Mouse (Mus musculus): ENCODE results near the gene Tomm40.

DNA sequence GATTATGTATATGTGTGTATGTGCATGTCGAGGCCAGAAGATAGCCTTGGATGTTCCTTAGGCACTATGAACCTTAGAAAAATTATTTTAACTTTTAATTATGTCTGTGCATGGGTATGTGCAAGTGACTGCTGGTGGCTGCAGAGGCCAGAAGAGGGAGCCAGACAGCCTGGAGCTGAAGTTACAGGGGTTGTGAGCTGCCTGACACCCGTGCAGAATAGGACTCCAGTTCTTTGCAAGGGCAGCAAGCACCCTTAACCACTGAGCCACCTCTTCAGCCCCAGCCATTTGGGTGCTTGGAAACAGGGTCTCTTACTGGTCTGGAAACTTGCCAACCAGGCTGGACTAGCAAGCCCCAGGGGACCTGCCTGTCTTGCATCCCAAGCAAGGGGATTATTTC, 39.8 kb upstream of the Tomm40 start:
- TF ChIP-seq GATA1 (IDR thresholded peaks at IDR 0.05; ENCODE audit: borderline replicate concordance, low read length) = no peak
- TF ChIP-seq FLI1 (IDR thresholded peaks at IDR 0.05; ENCODE audit: low read length) = no peak

Data from megakaryocyte, embryonic 14.5 days (primary cell).